Mouse (Mus musculus) MEL (cell line): ENCODE measurements at regions not wholly inside any gene's neighbourhood (a gene's known extent, or its start where the extent isn't known, plus 50 kb on each side); places are given as distances from the start of the nearest gene placed in this dataset.

ENCODE experiments used
- CHD2 ChIP-seq: IDR thresholded peaks from 2 replicates; pipeline ENCODE4 v1.6.1; 2011; ENCODE audit warnings: low read length, improper control_type of control experiment
- CTCF ChIP-seq, 3 experiments: IDR thresholded peaks in 2 of 3; conservative IDR thresholded peaks in 1 of 3; 2 replicates each; pipeline ENCODE4 v1.5.1; 2011 to 2012; ENCODE audit warnings: low read length in 3 of 3, low read depth in 2 of 3, mild to moderate bottlenecking in 2 of 3, improper control_type of control experiment in 1 of 3, inconsistent platforms in 1 of 3, mixed read lengths in 1 of 3, moderate library complexity in 1 of 3; ENCODE audit not compliant: control insufficient read depth in 1 of 3, insufficient read depth in 1 of 3, poor library complexity in 1 of 3, severe bottlenecking in 1 of 3
- EP300 ChIP-seq, 2 experiments: IDR thresholded peaks; 2 replicates each; pipeline ENCODE4 v1.6.1; 2011; ENCODE audit warnings: improper control_type of control experiment in 2 of 2, low read length in 2 of 2, low read depth in 1 of 2, mild to moderate bottlenecking in 1 of 2
- GATA1 ChIP-seq: IDR thresholded peaks from 2 replicates; pipeline ENCODE4 v1.6.1; 2011; ENCODE audit warnings: low read depth, low read length, improper control_type of control experiment
- MAFK ChIP-seq: IDR thresholded peaks from 2 replicates; pipeline ENCODE4 v1.6.1; 2011; ENCODE audit warnings: low read depth, mild to moderate bottlenecking, low read length, improper control_type of control experiment, borderline replicate concordance
- MYC ChIP-seq: IDR thresholded peaks from 2 replicates; pipeline ENCODE4 v1.6.1; 2011; ENCODE audit warnings: low read depth, mild to moderate bottlenecking, low read length, improper control_type of control experiment, moderate library complexity
- POLR2A ChIP-seq, 2 experiments: IDR thresholded peaks; 2 replicates each; pipeline ENCODE4 v1.6.1; 2011 to 2012; ENCODE audit warnings: low read length in 2 of 2, mild to moderate bottlenecking in 2 of 2, control low read depth in 1 of 2, improper control_type of control experiment in 1 of 2, low read depth in 1 of 2, moderate library complexity in 1 of 2; ENCODE audit not compliant: control insufficient read depth in 1 of 2, insufficient read depth in 1 of 2, poor library complexity in 1 of 2
- USF2 ChIP-seq, 2 experiments: IDR thresholded peaks; 2 replicates each; pipeline ENCODE4 v1.6.1; 2011 to 2012; ENCODE audit warnings: improper control_type of control experiment in 2 of 2, low read length in 2 of 2, borderline replicate concordance in 1 of 2, inconsistent platforms in 1 of 2, low read depth in 1 of 2, mild to moderate bottlenecking in 1 of 2; ENCODE audit not compliant: insufficient read depth in 1 of 2
- ZNF384 ChIP-seq: IDR thresholded peaks from 2 replicates; pipeline ENCODE4 v1.6.1; 2012; ENCODE audit warnings: low read depth, mild to moderate bottlenecking, inconsistent platforms, low read length, improper control_type of control experiment

- TF ChIP-seq POLR2A (IDR thresholded peaks at IDR 0.05; ENCODE audit: control insufficient read depth in 1 of 2, insufficient read depth in 1 of 2, low read depth in 1 of 2, low read length in 2 of 2, poor library complexity in 1 of 2) (no peak), ZNF384 (no peak), EP300 (IDR thresholded peaks at IDR 0.05; ENCODE audit: low read depth in 1 of 2, low read length in 2 of 2) (no peak), CTCF (IDR thresholded peaks at IDR 0.05 in 2 of 3, conservative IDR thresholded peaks at IDR 0.05 in 1 of 3; ENCODE audit: control insufficient read depth in 1 of 3, insufficient read depth in 1 of 3, low read depth in 2 of 3, low read length in 3 of 3, poor library complexity in 1 of 3, severe bottlenecking in 1 of 3) (no peak), MYC (no peak), CHD2 (no peak), MAFK (no peak), USF2 (IDR thresholded peaks at IDR 0.05; ENCODE audit: borderline replicate concordance in 1 of 2, insufficient read depth in 1 of 2, low read depth in 1 of 2, low read length in 2 of 2) (no peak), GATA1 (no peak)
Measured at GRCm38 (mm10) chr2:137456436-137456835, 340.0 kb upstream of the Jag1 start.
